In genomic region chr7:27490227-27490542, GRCm38 (mm10) we compare ENCODE assay signal across 8 mouse cellular contexts. TPM values are rescaled to one million over a fixed set of nuclear protein-coding genes. Genes with fewer than 3 reads are reported as not detected.
A peak's percentile ranks its signal among the peaks of the same experiment; 100 is the strongest.
DNase-seq lines count a peak whose midpoint lies in the region; ATAC-seq and TF ChIP-seq lines count a peak whose summit lies in the region.

No protein-coding gene starts in this region.

- H3K36me3 ChIP-seq in heart, embryonic 12.5 days: peaks cover 20% of the 10 kb centered on the region
- H3K36me3 ChIP-seq in E14TG2a.4 (ENCODE audit: insufficient read depth, low read length): peaks cover 13% of the 10 kb centered on the region
- H3K36me3 ChIP-seq in forebrain, embryonic 14.5 days (ENCODE audit: control insufficient read depth, insufficient read depth, low read length): no peaks in the 10 kb centered on the region
- H3K36me3 ChIP-seq in liver, embryonic 14.5 days (replicated peaks; ENCODE audit: control insufficient read depth, insufficient read depth, low read depth): peaks cover 14% of the 10 kb centered on the region

- TF ChIP-seq CTCF in E14TG2a.4 (conservative IDR thresholded peaks at IDR 0.05; ENCODE audit: low read length): no peak
- TF ChIP-seq CTCF in liver, embryonic 14.5 days (IDR thresholded peaks at IDR 0.05; ENCODE audit: low read depth): no peak

- no peak for ATAC-seq in heart, embryonic 12.5 days (ENCODE audit: insufficient number of reproducible peaks, low FRiP score)
- no peak for ATAC-seq in forebrain, embryonic 14.5 days
- ATAC-seq in liver, embryonic 14.5 days (ENCODE audit: insufficient read depth): no peak

- H3K27ac ChIP-seq in heart, embryonic 12.5 days (ENCODE audit: poor library complexity, severe bottlenecking): peak overlapping the region; percentile 97
- H3K27ac ChIP-seq in forebrain, embryonic 14.5 days (ENCODE audit: low read depth, low read length): peak overlapping the region; percentile 48; the same call in 1 of the 2 replicates
- peak overlapping the region; percentile 81 for H3K27ac ChIP-seq in liver, embryonic 14.5 days

- intact Hi-C loops in left cerebral cortex, postnatal 10 days (cut with DNase I): no loop called here

- no peak for TF ChIP-seq EP300 in liver, embryonic 14.5 days (IDR thresholded peaks at IDR 0.05; ENCODE audit: low read depth)

- peaks cover 41% of the 10 kb centered on the region for H3K4me1 ChIP-seq in heart, embryonic 12.5 days (replicated peaks)
- peaks cover 73% of the 10 kb centered on the region for H3K4me1 ChIP-seq in E14TG2a.4 (replicated peaks; ENCODE audit: low read depth, low read length)
- H3K4me1 ChIP-seq in forebrain, embryonic 14.5 days (ENCODE audit: control insufficient read depth, insufficient read depth, low read length): peaks cover 3% of the 10 kb centered on the region; the same call in 1 of the 2 replicates
- peaks cover 36 to 46% of the 10 kb centered on the region in 2 experiments for H3K4me1 ChIP-seq in liver, embryonic 14.5 days (replicated peaks; ENCODE audit: control insufficient read depth in 2 of 2, insufficient read depth in 2 of 2, low read length in 1 of 2)

- peak overlapping the region; percentile 42 for H3K4me3 ChIP-seq in heart, embryonic 12.5 days
- H3K4me3 ChIP-seq in E14TG2a.4 (replicated peaks; ENCODE audit: low read length): peak overlapping the region; percentile 74
- peak overlapping the region; percentile 29 for H3K4me3 ChIP-seq in forebrain, embryonic 14.5 days (ENCODE audit: low read depth, low read length)
- peak overlapping the region; percentile 37 to 64 for H3K4me3 ChIP-seq in liver, embryonic 14.5 days (ENCODE audit: insufficient read depth in 1 of 2, low read depth in 2 of 2, low read length in 2 of 2)

- peak overlapping the region; percentile 71 for H3K9ac ChIP-seq in heart, embryonic 12.5 days
- peak overlapping the region; percentile 60; the same call in 1 of the 2 replicates for H3K9ac ChIP-seq in forebrain, embryonic 14.5 days (ENCODE audit: low read length)
- H3K9ac ChIP-seq in liver, embryonic 14.5 days (replicated peaks): peak overlapping the region; percentile 84

- no peaks in the 10 kb centered on the region for H3K9me3 ChIP-seq in heart, embryonic 12.5 days (replicated peaks)
- no peaks in the 10 kb centered on the region for H3K9me3 ChIP-seq in E14TG2a.4 (ENCODE audit: low read length)
- no peaks in the 10 kb centered on the region for H3K9me3 ChIP-seq in forebrain, embryonic 14.5 days (replicated peaks; ENCODE audit: control insufficient read depth, low read length)
- no peaks in the 10 kb centered on the region for H3K9me3 ChIP-seq in liver, embryonic 14.5 days (ENCODE audit: control insufficient read depth, low read length)

- H3K27me3 ChIP-seq in heart, embryonic 12.5 days (replicated peaks): no peaks in the 10 kb centered on the region
- H3K27me3 ChIP-seq in E14TG2a.4 (ENCODE audit: insufficient read depth, low read length): no peaks in the 10 kb centered on the region
- H3K27me3 ChIP-seq in forebrain, embryonic 14.5 days (replicated peaks; ENCODE audit: control insufficient read depth, insufficient read depth, low read length): no peaks in the 10 kb centered on the region
- no peaks in the 10 kb centered on the region for H3K27me3 ChIP-seq in liver, embryonic 14.5 days (ENCODE audit: control insufficient read depth, insufficient read depth, low read length)

- 25% methylated on average over 4 of the region's 4 CpGs for WGBS in heart, embryonic 12.5 days
- WGBS in forebrain, embryonic 14.5 days: 41% methylated on average over 4 of the region's 4 CpGs
- 28% methylated on average over 4 of the region's 4 CpGs for WGBS in liver, embryonic 14.5 days (ENCODE audit: insufficient replicate concordance)

- DNase-seq in heart, postnatal 4 days: no peak
- DNase-seq in forebrain, embryonic 14.5 days (ENCODE audit: low spot score): no peak
- DNase-seq in liver, embryonic 14.5 days (ENCODE audit: low read depth in 3 of 3, low spot score in 3 of 3): no peak
- no peak for DNase-seq in embryo, embryonic 10 days (ENCODE audit: low spot score)
- no peak for DNase-seq in left cerebral cortex, postnatal 10 days (ENCODE audit: extremely low spot score in 1 of 2, low spot score in 2 of 2)
- DNase-seq in urinary bladder, postnatal 4 days (ENCODE audit: low spot score in 2 of 2): no peak

- peak overlapping the region; percentile 75 for H3K4me2 ChIP-seq in heart, embryonic 12.5 days
- H3K4me2 ChIP-seq in forebrain, embryonic 14.5 days (ENCODE audit: low read length): peak overlapping the region; percentile 51
- peak overlapping the region; percentile 90 for H3K4me2 ChIP-seq in liver, embryonic 14.5 days (ENCODE audit: low read depth)

RNA-seq across cellular contexts. Expression of gene Sertad1, which starts 3.5 kb away (rescaled TPM):
- polyA plus RNA-seq in heart, embryonic 12.5 days (2016; fragmentation: Nextera tagmentation; extraction: Ambion mirVana): 35.3 and 35.9 TPM in 2 replicates
- 10 to 100 TPM; 14.4 to 15.5 TPM for total RNA-seq in heart, postnatal 4 days (2021)
- 8.6 and 9.7 TPM in 2 replicates for polyA plus RNA-seq in forebrain, embryonic 14.5 days (2014; fragmentation: Nextera tagmentation; extraction: Ambion mirVana)
- polyA plus RNA-seq in liver, embryonic 14.5 days (2012; rRNA removed): 9.9 and 13.5 TPM in 2 replicates
- polyA plus RNA-seq in liver, embryonic 14.5 days (2014; fragmentation: Nextera tagmentation; extraction: Ambion mirVana): 19.7 and 20.3 TPM in 2 replicates
- total RNA-seq in left cerebral cortex, postnatal 10 days (2021): 1 to 10 TPM; 6.0 to 7.0 TPM

RNA-seq across cellular contexts. Expression of gene Prx, which starts 8.9 kb away (rescaled TPM):
- 3.3 and 3.5 TPM in 2 replicates for polyA plus RNA-seq in heart, embryonic 12.5 days (2016; fragmentation: Nextera tagmentation; extraction: Ambion mirVana)
- total RNA-seq in heart, postnatal 4 days (2021): 1 to 10 TPM; 4.1 to 5.9 TPM
- polyA plus RNA-seq in forebrain, embryonic 14.5 days (2014; fragmentation: Nextera tagmentation; extraction: Ambion mirVana): 0.55 and 0.73 TPM in 2 replicates
- 0.55 and 0.73 TPM in 2 replicates for polyA plus RNA-seq in liver, embryonic 14.5 days (2012; rRNA removed)
- 0.23 and 0.29 TPM in 2 replicates for polyA plus RNA-seq in liver, embryonic 14.5 days (2014; fragmentation: Nextera tagmentation; extraction: Ambion mirVana)
- 1 to 10 TPM; 1.4 TPM for total RNA-seq in left cerebral cortex, postnatal 10 days (2021)

RNA-seq across cellular contexts. Expression of gene Sertad3, which starts 16.6 kb away (rescaled TPM):
- 22.8 and 23.3 TPM in 2 replicates for polyA plus RNA-seq in heart, embryonic 12.5 days (2016; fragmentation: Nextera tagmentation; extraction: Ambion mirVana)
- 10 to 100 TPM in 1 of 2 experiments, 1 to 10 TPM in 1; 7.4 to 10.1 TPM for total RNA-seq in heart, postnatal 4 days (2021)
- polyA plus RNA-seq in forebrain, embryonic 14.5 days (2014; fragmentation: Nextera tagmentation; extraction: Ambion mirVana): 12.5 and 14.2 TPM in 2 replicates
- polyA plus RNA-seq in liver, embryonic 14.5 days (2012; rRNA removed): 22.6 and 24.0 TPM in 2 replicates
- 22.5 and 25.3 TPM in 2 replicates for polyA plus RNA-seq in liver, embryonic 14.5 days (2014; fragmentation: Nextera tagmentation; extraction: Ambion mirVana)
- total RNA-seq in left cerebral cortex, postnatal 10 days (2021): 1 to 10 TPM; 2.5 to 3.2 TPM

RNA-seq across cellular contexts. Expression of gene Hipk4, which starts 32.9 kb away (rescaled TPM):
- 0.31 and 0.39 TPM in 2 replicates for polyA plus RNA-seq in heart, embryonic 12.5 days (2016; fragmentation: Nextera tagmentation; extraction: Ambion mirVana)
- 1 to 10 TPM in 1 of 2 experiments, under 1 TPM in 1; 0.83 to 1.0 TPM for total RNA-seq in heart, postnatal 4 days (2021)
- polyA plus RNA-seq in forebrain, embryonic 14.5 days (2014; fragmentation: Nextera tagmentation; extraction: Ambion mirVana): 0.08 and 0.27 TPM in 2 replicates
- 0.49 and 0.50 TPM in 2 replicates for polyA plus RNA-seq in liver, embryonic 14.5 days (2012; rRNA removed)
- polyA plus RNA-seq in liver, embryonic 14.5 days (2014; fragmentation: Nextera tagmentation; extraction: Ambion mirVana): 0.06 TPM in 1 of 2 replicates, not detected in the other
- total RNA-seq in left cerebral cortex, postnatal 10 days (2021): under 1 TPM; 0.26 to 0.34 TPM

RNA-seq across cellular contexts. Expression of gene Blvrb, which starts 42.4 kb away (rescaled TPM):
- polyA plus RNA-seq in heart, embryonic 12.5 days (2016; fragmentation: Nextera tagmentation; extraction: Ambion mirVana): 68.4 and 82.4 TPM in 2 replicates
- 10 to 100 TPM; 36.3 to 44.5 TPM for total RNA-seq in heart, postnatal 4 days (2021)
- polyA plus RNA-seq in forebrain, embryonic 14.5 days (2014; fragmentation: Nextera tagmentation; extraction: Ambion mirVana): 22.4 and 23.7 TPM in 2 replicates
- polyA plus RNA-seq in liver, embryonic 14.5 days (2012; rRNA removed): 673 and 878 TPM in 2 replicates
- polyA plus RNA-seq in liver, embryonic 14.5 days (2014; fragmentation: Nextera tagmentation; extraction: Ambion mirVana): 1,114 and 1,162 TPM in 2 replicates
- total RNA-seq in left cerebral cortex, postnatal 10 days (2021): 10 to 100 TPM; 11.8 to 12.7 TPM
